ENCODE assay signal across 10 mouse cellular contexts in the genomic region with DNA sequence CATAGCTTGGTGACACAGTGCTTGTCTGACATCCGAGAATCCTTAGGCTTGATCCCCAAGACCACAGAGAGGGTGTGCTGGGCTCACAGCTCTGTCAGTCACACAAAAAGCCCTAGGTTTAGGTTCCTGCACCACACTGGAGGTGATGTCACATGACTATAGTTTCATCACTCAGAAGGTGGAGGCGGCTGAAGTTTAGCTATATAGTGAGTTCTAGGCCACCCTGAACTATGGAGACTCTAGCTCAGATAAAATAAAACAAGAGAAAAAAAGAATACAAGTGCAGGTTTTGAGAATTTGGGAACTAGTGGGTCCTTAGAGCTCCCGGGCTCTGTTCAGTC. TPM values are rescaled to one million over a fixed set of nuclear protein-coding genes. Genes with fewer than 3 reads are reported as not detected.
A peak's percentile ranks its signal among the peaks of the same experiment; 100 is the strongest.
DNase-seq lines count a peak whose midpoint lies in the region; ATAC-seq and TF ChIP-seq lines count a peak whose summit lies in the region.
"Had no signal": no experiment of that assay in that cellular context is flagged by ENCODE, and none has a peak within 500 bp of the region (broad histone marks: within the 10 kb centered on the region; RNA-seq: fewer than 3 reads in every experiment).

No protein-coding gene starts in this region.

- H3K27me3 ChIP-seq in heart, embryonic 10.5 days (ENCODE audit: insufficient read depth, poor library complexity, severe bottlenecking) = no peaks in the 10 kb centered on the region
- H3K27me3 ChIP-seq in liver, adult 2 months (ENCODE audit: control insufficient read depth, insufficient read depth, low read length) = no peaks in the 10 kb centered on the region
- no peaks in the 10 kb centered on the region for H3K27me3 ChIP-seq in intestine, embryonic 15.5 days (replicated peaks)
- H3K27me3 ChIP-seq in small intestine, adult 2 months (ENCODE audit: control insufficient read depth, insufficient read depth, low read length) = no peaks in the 10 kb centered on the region
- H3K27me3 ChIP-seq: midbrain, embryonic 12.5 days had no signal

- H3K36me3 ChIP-seq in heart, embryonic 10.5 days = no peaks in the 10 kb centered on the region
- H3K36me3 ChIP-seq in liver, adult 2 months (ENCODE audit: control insufficient read depth, insufficient read depth, low read length) = no peaks in the 10 kb centered on the region
- no peaks in the 10 kb centered on the region for H3K36me3 ChIP-seq in intestine, embryonic 15.5 days
- H3K36me3 ChIP-seq in small intestine, adult 2 months (ENCODE audit: control insufficient read depth, insufficient read depth, low read length) = no peaks in the 10 kb centered on the region
- H3K36me3 ChIP-seq: midbrain, embryonic 12.5 days had no signal

- peaks cover 29% of the 10 kb centered on the region for H3K4me1 ChIP-seq in heart, embryonic 10.5 days
- peaks cover 3% of the 10 kb centered on the region for H3K4me1 ChIP-seq in liver, adult 2 months (ENCODE audit: control insufficient read depth, insufficient read depth, low read length)
- peaks cover 23% of the 10 kb centered on the region for H3K4me1 ChIP-seq in intestine, embryonic 15.5 days (replicated peaks)
- H3K4me1 ChIP-seq in small intestine, adult 2 months (ENCODE audit: control insufficient read depth, insufficient read depth, insufficient read length, low read length) = peaks cover 15% of the 10 kb centered on the region

- no peak overlapping the region for H3K4me2 ChIP-seq in intestine, embryonic 15.5 days (replicated peaks)
- H3K4me2 ChIP-seq: midbrain, embryonic 12.5 days had no signal

- no peak for DNase-seq in heart, embryonic 10.5 days (ENCODE audit: low spot score)
- DNase-seq in heart, postnatal 4 days = no peak
- DNase-seq in liver, adult 2 months (ENCODE audit: extremely low read depth, low read depth, low spot score) = no peak
- DNase-seq in liver = no peak
- DNase-seq in right cerebral cortex, postnatal 10 days (ENCODE audit: low spot score in 2 of 2) = no peak
- no peak for DNase-seq in cerebellum, postnatal 36 days
- DNase-seq: gastrocnemius, postnatal 10 days had no signal

- peak overlapping the region; percentile 34; the same call in 1 of the 2 replicates for H3K9ac ChIP-seq in liver, adult 2 months (ENCODE audit: low read depth, low read length)
- no peak overlapping the region for H3K9ac ChIP-seq in intestine, embryonic 15.5 days
- H3K9ac ChIP-seq: midbrain, embryonic 12.5 days had no signal

- H3K27ac ChIP-seq in heart, embryonic 10.5 days = peak overlapping the region; percentile 78
- H3K27ac ChIP-seq in liver, adult 2 months (replicated peaks; ENCODE audit: insufficient read depth, low read depth, low read length) = peak overlapping the region; percentile 83
- H3K27ac ChIP-seq in intestine, embryonic 15.5 days = peak overlapping the region; percentile 52
- H3K27ac ChIP-seq in small intestine, adult 2 months (ENCODE audit: insufficient read depth, low read depth, low read length) = peak overlapping the region; percentile 79
- H3K27ac ChIP-seq: midbrain, embryonic 12.5 days had no signal

- no peak for ATAC-seq in intestine, embryonic 15.5 days

- no peak overlapping the region for H3K4me3 ChIP-seq in heart, embryonic 10.5 days
- H3K4me3 ChIP-seq in liver, adult 2 months (ENCODE audit: insufficient read depth, low read depth, low read length) = no peak overlapping the region
- H3K4me3 ChIP-seq in intestine, embryonic 15.5 days (replicated peaks) = no peak overlapping the region
- no peak overlapping the region for H3K4me3 ChIP-seq in small intestine, adult 2 months (ENCODE audit: low read depth, low read length)
- H3K4me3 ChIP-seq: midbrain, embryonic 12.5 days had no signal

- H3K79me2 ChIP-seq in liver, adult 2 months (ENCODE audit: control insufficient read depth, insufficient read depth, low read length) = no peaks in the 10 kb centered on the region

- TF ChIP-seq POLR2A in liver, adult 2 months (IDR thresholded peaks at IDR 0.05; ENCODE audit: extremely low read depth, insufficient read depth, low read length) = no peak
- TF ChIP-seq POLR2A in small intestine, adult 2 months (IDR thresholded peaks at IDR 0.05; ENCODE audit: low read depth, low read length) = no peak

- 83% methylated on average over 3 of the region's 3 CpGs for WGBS in heart, embryonic 10.5 days
- 85% methylated on average over 3 of the region's 3 CpGs for WGBS in liver, adult 2 months
- WGBS in intestine, embryonic 15.5 days = 85% methylated on average over 3 of the region's 3 CpGs
- WGBS in small intestine, adult 2 months = 80% methylated on average over 3 of the region's 3 CpGs

- TF ChIP-seq CTCF in liver, adult 2 months (IDR thresholded peaks at IDR 0.05; ENCODE audit: low read depth, low read length) = no peak
- no peak for TF ChIP-seq CTCF in small intestine, adult 2 months (IDR thresholded peaks at IDR 0.05; ENCODE audit: extremely low read depth, insufficient read length, insufficient replicate concordance, low read depth, low read length)

- H3K9me3 ChIP-seq in heart, embryonic 10.5 days = no peaks in the 10 kb centered on the region
- H3K9me3 ChIP-seq in intestine, embryonic 15.5 days = no peaks in the 10 kb centered on the region
- H3K9me3 ChIP-seq: midbrain, embryonic 12.5 days had no signal

RNA-seq across cellular contexts. Expression of gene Mcl1, which starts 7.6 kb away (rescaled TPM):
- 37.7 and 50.2 TPM in 2 replicates for polyA plus RNA-seq in heart, embryonic 10.5 days (2016; fragmentation: Nextera tagmentation; extraction: Ambion mirVana)
- total RNA-seq in heart, postnatal 4 days (2021) = 100 to 1,000 TPM; 112 to 115 TPM
- 57.5 and 92.2 TPM in 2 replicates for total RNA-seq in liver, adult 2 months (2014; rRNA removed)
- polyA plus RNA-seq in liver, adult 2 months (2012; rRNA removed) = 38.7 and 39.4 TPM in 2 replicates
- polyA plus RNA-seq in intestine, embryonic 15.5 days (2015; fragmentation: Nextera tagmentation; extraction: Ambion mirVana) = 50.5 and 52.3 TPM in 2 replicates
- polyA plus RNA-seq in small intestine, adult 2 months (2012; rRNA removed) = 119 and 327 TPM in 2 replicates

RNA-seq across cellular contexts. Expression of gene Ensa, which starts 26.2 kb away (rescaled TPM):
- polyA plus RNA-seq in heart, embryonic 10.5 days (2016; fragmentation: Nextera tagmentation; extraction: Ambion mirVana) = 59.3 and 67.2 TPM in 2 replicates
- total RNA-seq in heart, postnatal 4 days (2021) = 10 to 100 TPM; 49.2 to 50.5 TPM
- 23.5 and 25.1 TPM in 2 replicates for total RNA-seq in liver, adult 2 months (2014; rRNA removed)
- polyA plus RNA-seq in liver, adult 2 months (2012; rRNA removed) = 5.0 and 5.2 TPM in 2 replicates
- polyA plus RNA-seq in intestine, embryonic 15.5 days (2015; fragmentation: Nextera tagmentation; extraction: Ambion mirVana) = 65.1 and 69.0 TPM in 2 replicates
- polyA plus RNA-seq in small intestine, adult 2 months (2012; rRNA removed) = 5.2 and 10.1 TPM in 2 replicates

RNA-seq across cellular contexts. Expression of gene Adamtsl4, which starts 36.7 kb away (rescaled TPM):
- 4.2 and 5.7 TPM in 2 replicates for polyA plus RNA-seq in heart, embryonic 10.5 days (2016; fragmentation: Nextera tagmentation; extraction: Ambion mirVana)
- total RNA-seq in heart, postnatal 4 days (2021) = 10 to 100 TPM; 13.5 to 14.6 TPM
- total RNA-seq in liver, adult 2 months (2014; rRNA removed) = 0.55 and 1.6 TPM in 2 replicates
- polyA plus RNA-seq in liver, adult 2 months (2012; rRNA removed) = 2.5 and 4.7 TPM in 2 replicates
- polyA plus RNA-seq in intestine, embryonic 15.5 days (2015; fragmentation: Nextera tagmentation; extraction: Ambion mirVana) = 2.3 and 3.0 TPM in 2 replicates
- 6.4 and 8.2 TPM in 2 replicates for polyA plus RNA-seq in small intestine, adult 2 months (2012; rRNA removed)
